Mouse (Mus musculus) right cerebral cortex, adult 2 months (tissue): ENCODE data around the gene St7.
A peak's percentile ranks its signal among the peaks of the same experiment; 100 is the strongest.

ENCODE experiments used
- DNase-seq, 2 experiments: peaks; one replicate each; pipeline ENCODE4 v3.0.0; 2021 to 2022; ENCODE audit warnings: low spot score in 2 of 2

St7 gene

DNA sequence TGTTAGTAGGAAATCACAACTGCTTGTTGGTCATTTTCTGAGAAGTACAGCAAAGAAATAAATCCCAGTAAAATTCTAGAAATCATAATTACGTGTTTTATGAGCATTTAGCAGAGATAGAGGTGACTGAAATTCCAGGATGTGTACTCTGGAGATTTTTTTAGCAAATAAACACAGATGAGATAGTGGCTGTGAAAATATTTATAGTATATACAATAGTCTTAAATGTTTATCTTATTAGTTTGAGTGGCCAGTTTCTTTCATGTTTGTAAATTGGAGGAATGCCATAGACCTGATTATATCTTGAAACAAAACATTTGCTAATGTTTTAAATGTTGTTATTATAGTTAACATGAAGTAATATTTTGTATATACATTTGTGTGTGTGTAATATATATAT is 205.8 kb downstream of the St7 start:
- no peak for DNase-seq

GRCm38 (mm10) chr6:17903355-17903754 is 210.6 kb downstream of the St7 start:
- DNase-seq = no peak

GRCm38 (mm10) chr6:17905776-17906175 is 213.0 kb downstream of the St7 start:
- DNase-seq = no peak

DNA sequence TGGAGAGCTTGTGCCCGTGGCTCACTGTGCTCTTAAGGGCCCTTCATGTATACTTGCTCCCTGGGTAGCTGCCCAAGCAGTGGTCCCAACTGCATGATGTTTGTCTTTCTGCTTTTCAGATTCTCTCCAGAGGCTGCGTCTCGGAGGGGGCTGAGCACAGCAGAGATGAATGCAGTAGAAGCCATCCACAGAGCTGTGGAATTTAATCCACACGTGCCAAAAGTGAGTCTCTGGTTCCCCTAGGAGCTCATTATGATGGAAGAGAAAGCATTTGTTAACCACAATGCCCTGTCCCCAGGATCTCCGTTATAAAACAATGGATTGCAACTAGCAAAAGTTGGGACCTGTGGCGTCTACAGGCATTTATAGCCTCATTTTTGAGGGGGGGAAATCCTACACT is 213.6 kb downstream of the St7 start:
- DNase-seq = no peak

DNA sequence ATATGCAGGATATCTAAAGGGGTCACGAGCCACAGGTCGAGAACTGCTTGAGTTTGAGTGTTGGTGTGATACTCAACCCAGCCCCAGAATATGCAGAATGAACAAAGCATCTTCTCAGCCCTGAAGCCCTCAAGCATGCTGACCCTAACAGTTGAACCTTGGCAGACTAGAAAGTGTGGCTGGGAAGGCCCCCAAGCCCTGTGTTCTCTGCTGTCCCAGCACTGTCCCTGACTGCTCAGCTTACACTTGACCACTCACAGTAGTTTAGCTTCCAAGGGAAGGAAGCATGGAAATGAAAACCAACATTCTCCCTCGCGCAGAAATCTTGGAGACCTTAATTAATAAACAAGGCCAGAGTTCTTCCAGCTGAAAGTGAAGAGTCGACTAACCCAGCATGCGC is 219.6 kb downstream of the St7 start:
- DNase-seq = no peak

DNA sequence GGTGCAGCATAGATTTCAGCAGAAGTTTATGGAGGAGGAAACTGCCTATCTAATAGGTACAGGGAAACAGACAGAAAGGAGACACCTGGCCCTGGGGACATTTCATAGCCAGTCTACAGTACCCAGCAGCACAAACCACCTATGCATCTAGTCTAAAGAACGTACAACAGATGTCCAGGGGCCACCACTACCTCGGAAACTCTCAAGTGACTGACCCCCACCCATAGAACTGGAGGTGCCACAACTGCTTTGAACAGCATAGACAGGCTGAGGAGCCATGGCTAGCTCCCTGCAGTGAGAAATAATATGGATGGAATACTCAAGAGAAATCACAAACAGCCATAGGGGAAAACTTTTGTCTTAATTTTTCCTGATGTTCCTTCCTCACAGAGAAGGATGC is 220.1 kb downstream of the St7 start:
- no peak for DNase-seq

DNA sequence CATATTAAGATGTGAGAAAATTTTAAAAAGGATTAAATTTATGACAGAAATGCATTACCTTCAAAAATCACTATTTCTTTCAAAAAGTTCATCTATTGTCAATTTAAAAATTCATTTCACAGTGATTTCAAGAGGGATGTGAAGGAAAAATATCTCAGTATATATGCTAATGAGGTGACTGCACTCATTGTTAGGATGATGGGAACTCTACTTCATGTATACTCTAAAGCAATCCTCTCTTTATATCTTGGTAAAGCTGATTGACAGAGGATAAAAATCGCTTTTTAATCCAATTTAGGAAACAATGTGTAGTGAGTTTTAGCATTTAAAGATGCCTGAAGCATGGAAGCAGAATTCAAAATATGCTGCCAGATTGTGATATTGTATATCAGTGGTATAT is 220.6 kb downstream of the St7 start:
- no peak for DNase-seq

- DNase-seq = peak; percentile 82 to 87
Observed at GRCm38 (mm10) chr6:17914300-17914699, 221.6 kb downstream of the St7 start.

- no peak for DNase-seq
Observed at GRCm38 (mm10) chr6:17917233-17917632, 224.5 kb downstream of the St7 start.

GRCm38 (mm10) chr6:17922180-17922579 is 229.4 kb downstream of the St7 start:
- no peak for DNase-seq

GRCm38 (mm10) chr6:17922967-17923366 is 230.2 kb downstream of the St7 start:
- DNase-seq = no peak

- no peak for DNase-seq
Observed at GRCm38 (mm10) chr6:17923370-17923769, 230.6 kb downstream of the St7 start.

DNA sequence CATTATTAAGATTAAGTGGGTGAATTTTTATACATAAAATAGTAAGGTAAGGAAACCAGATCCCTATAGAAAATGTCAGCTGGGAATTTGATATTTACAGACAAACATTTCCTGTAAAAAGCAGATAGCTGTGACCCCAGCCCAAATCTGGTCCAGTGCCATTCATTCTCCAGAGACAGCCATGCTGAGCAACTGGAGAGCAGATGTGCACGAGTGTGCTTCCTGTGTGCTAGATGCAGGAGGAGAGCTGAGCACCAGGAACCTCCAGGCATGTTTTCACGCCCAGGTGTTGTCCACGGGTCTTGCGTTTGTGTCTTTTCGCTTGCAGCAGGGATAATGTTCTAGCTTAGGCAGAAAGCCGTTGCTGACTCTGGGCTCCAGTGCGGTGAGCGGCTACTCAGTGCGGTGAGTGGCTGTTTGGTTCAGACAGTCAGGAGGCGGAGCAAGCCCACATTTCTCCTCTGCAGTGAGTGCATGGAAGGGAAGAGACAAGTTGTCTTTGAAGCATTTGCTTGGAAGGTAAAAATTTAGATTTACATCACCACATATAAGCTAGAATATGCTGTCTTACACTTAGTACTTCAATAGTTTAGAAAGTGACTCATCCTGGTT is 231.3 kb downstream of the St7 start:
- DNase-seq = no peak

DNA sequence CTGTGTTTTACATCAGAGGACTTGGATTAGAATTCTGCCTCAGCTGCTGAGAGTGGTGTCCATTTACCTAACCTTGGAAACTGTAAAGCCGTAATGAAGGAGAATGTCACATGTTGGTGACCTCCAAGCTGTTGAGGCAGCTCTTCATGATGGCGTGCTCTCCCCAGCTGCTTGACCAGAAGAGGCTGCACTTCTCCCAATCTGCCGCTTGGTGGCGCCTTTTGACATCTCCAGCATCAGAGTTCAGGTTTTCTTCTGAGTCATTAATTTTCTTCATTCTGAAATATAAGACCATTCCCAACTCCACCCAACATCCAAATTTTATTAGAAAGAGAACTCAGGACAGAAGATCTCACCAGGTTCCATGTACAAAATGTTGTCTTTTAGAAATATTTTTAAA is 232.5 kb downstream of the St7 start:
- DNase-seq = no peak

DNA sequence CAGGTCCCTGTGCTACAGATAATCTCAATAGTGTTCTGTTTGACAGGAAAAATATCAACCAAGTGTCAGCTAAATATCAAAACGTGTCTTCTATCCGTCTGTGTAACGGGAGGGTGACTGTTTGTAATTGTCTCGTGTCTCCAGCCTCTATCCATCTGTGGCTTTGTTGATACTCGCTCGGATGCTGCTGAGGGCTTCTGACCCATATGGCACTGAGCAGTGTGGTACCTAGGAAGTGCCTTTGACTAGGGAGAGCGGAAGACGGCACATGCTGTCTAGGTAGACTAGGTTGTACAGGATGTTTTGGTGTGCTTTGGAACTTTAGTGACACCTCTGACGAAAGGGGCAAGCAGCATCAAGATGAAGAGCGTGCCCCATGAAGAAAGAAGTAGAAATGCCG is 235.0 kb downstream of the St7 start:
- no peak for DNase-seq

GRCm38 (mm10) chr6:17931187-17931586 is 238.5 kb downstream of the St7 start:
- no peak for DNase-seq

DNA sequence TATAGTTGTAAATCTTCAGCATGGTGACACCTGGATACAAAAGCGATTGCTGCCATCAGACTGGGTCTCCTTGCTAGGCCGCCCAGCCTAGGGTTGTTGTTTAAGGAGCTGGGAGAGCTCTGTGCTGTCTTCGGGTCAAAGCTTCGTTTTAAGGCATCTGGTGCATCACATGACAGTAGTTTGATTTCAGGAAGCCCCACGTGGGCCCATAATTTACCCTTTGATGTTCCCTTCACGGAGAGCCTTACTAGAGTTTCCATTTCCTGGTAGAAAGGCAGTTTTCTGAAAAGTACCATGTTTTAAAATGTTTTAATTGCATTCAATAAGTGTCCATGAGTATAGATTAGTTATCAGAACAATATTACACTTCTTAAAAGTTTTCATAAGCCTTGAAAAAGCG is 239.1 kb downstream of the St7 start:
- DNase-seq = no peak

DNA sequence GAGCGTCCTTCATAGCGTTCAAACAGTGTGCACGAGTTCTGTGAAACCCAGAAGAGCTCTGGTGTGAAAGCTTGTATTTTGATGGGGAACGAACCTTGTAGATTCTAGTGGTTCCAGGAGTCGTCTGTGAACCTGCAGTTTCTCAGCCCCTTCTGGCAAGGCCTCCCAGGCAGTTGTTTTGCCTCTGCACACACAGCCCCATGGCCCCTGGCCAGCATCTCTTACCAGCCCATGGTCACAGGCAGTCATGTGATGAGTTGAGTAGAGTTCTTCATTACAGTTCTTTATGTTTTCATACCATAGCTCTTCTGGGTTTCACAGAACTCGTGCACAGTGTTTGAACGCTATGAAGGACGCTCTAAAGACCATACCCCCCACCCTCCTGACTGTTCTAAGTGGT is 240.1 kb downstream of the St7 start:
- DNase-seq = no peak

GRCm38 (mm10) chr6:17938631-17939346 is 246.1 kb downstream of the St7 start:
- peak; percentile 40 to 45 for DNase-seq

DNA sequence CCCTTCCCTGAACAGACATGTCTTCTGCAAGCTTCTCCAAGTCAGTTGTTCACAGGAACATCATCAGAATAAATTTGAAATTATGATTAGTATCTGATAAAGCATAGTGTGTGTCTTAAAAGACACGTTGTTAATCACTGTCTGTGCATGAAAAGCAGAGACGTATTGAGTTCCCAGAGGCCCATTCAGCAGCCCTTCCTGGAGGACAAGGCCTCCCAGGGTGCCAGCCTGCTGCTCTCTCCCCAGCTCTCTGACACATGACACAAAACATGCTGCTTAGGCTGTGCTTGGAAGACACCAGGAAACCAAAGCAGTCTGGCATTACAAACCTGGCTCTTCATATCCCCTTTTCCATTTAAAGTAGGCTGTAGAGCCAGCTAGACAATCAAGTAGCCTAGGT is 249.2 kb downstream of the St7 start:
- no peak for DNase-seq

DNA sequence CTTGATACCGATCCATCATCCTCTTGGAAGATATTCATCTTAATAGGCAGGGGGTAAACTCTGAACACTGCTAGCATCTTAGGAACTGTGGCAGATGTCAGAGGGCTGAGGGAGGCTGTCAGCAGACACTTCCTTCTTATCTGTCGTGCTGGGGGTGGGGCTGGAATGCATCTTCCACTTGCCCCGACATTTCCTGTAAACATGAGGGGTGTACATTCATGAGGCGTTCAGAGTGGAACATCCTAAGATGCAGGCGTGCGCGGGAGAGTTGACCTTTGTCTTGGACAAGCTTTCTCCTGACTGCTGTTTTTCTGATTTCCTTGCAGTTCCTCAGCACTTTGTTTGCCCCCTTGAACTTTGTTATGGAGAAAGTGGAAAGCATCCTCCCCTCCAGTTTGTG is 249.6 kb downstream of the St7 start:
- DNase-seq = no peak

DNA sequence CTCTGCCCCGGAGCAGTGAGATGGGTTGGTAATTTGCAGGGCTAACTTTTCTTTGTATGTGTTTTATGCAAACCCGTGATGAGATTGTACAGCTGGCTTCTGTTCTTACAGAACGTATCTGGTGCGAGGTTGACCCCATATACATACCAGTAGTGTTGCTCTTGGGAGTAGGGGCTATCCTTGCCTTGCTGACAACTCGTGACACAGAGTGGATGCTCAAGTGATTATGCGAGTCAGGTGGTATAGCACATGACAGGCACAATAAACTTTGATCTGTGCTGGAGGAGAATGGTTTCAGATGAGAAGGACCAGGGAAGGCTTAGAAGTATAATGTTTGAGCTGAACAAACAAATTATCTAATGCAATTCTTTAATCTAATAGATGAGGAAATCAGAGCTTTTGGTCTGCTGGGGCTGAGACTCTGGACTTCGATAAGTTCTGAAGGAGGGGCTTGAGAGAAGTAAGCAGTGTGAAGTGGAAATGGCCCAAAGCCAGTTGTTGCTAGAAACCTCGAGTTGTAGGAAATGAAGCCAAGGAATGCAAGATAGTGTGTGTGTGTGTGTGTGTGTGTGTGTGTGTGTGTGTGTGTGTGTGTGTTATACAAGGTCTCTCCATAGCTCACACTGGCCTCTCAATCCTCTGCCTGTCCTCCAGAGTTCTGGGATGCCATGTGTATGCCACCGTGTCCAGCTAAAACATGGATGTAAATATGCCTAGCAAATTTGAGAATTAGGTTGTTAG is 251.3 kb downstream of the St7 start:
- DNase-seq = no peak

DNA sequence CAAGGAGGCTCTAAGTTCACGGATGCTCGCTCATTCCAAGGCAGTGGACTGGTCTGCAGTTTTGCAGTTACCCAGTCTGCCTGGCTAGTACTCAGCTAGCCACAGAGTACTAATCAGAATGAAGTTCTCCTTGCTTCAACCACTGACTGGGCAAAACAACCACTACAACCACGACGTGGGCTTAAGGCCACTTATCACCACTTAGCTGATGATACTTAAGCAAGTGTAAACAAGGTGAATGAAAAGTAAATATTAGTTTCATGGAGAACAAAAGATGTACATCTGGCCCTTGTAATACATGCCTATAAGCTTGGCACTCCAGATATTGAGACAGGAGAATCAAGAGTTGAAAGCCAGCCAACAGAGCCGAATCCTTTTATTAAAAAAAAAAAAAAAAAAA is 253.7 kb downstream of the St7 start:
- DNase-seq = no peak
